Mouse (Mus musculus): ENCODE results near the gene Myd88. TPM values are rescaled to one million over a fixed set of nuclear protein-coding genes. Genes with fewer than 3 reads are reported as not detected.

Gene Myd88
- polyA plus RNA-seq, 1 experiment from 2014 or later: 9.2 TPM

GRCm38 (mm10) chr9:119320446-119320845, 20.8 kb downstream of the Myd88 start:
- WGBS: 88% methylated on average over 7 of the region's 7 CpGs
- H3K27ac ChIP-seq: no peak overlapping the region

GRCm38 (mm10) chr9:119318891-119319290, 22.3 kb downstream of the Myd88 start:
- 91% methylated on average over 1 of the region's 1 CpGs for WGBS
- peaks cover 19% of the 10 kb centered on the region for H3K4me1 ChIP-seq
- H3K27me3 ChIP-seq (ENCODE audit: low read depth, poor library complexity, severe bottlenecking): no peaks in the 10 kb centered on the region

More at GRCm38 (mm10) chr9:119320446-119320845, 20.8 kb downstream of the Myd88 start:
- H3K9me3 ChIP-seq (replicated peaks): no peaks in the 10 kb centered on the region
- H3K36me3 ChIP-seq: peaks cover 6% of the 10 kb centered on the region; the same call in 1 of the 2 replicates
- no peaks in the 10 kb centered on the region for H3K27me3 ChIP-seq (ENCODE audit: low read depth, poor library complexity, severe bottlenecking)
- no peak for DNase-seq (ENCODE audit: low spot score)
- peak overlapping the region; percentile 81; the same call in 1 of the 2 replicates for H3K4me3 ChIP-seq
- H3K4me1 ChIP-seq: peaks cover 19% of the 10 kb centered on the region

GRCm38 (mm10) chr9:119313096-119313495, 28.1 kb downstream of the Myd88 start:
- no peaks in the 10 kb centered on the region for H3K27me3 ChIP-seq (ENCODE audit: low read depth, poor library complexity, severe bottlenecking)
- no peak overlapping the region for H3K27ac ChIP-seq
- H3K36me3 ChIP-seq: 0 out of 2 replicates have a peak, but pooled peaks cover under 1% of the 10 kb centered on the region
- no peak overlapping the region for H3K4me3 ChIP-seq
- DNase-seq (ENCODE audit: low spot score): no peak
- H3K4me1 ChIP-seq: no peaks in the 10 kb centered on the region
- WGBS: 94% methylated on average over 10 of the region's 10 CpGs
- H3K9me3 ChIP-seq (replicated peaks): no peaks in the 10 kb centered on the region

More at GRCm38 (mm10) chr9:119318891-119319290, 22.3 kb downstream of the Myd88 start:
- no peak overlapping the region for H3K27ac ChIP-seq
- H3K36me3 ChIP-seq: peaks cover 6% of the 10 kb centered on the region; the same call in 1 of the 2 replicates
- DNase-seq (ENCODE audit: low spot score): no peak
- H3K9me3 ChIP-seq (replicated peaks): no peaks in the 10 kb centered on the region
- H3K4me3 ChIP-seq: no peak overlapping the region

- no peak overlapping the region for H3K27ac ChIP-seq
- 0 out of 2 replicates have a peak, but pooled peaks cover 2% of the 10 kb centered on the region for H3K36me3 ChIP-seq
- H3K4me3 ChIP-seq: no peak overlapping the region
- no peaks in the 10 kb centered on the region for H3K27me3 ChIP-seq (ENCODE audit: low read depth, poor library complexity, severe bottlenecking)
- WGBS: 91% methylated on average over 1 of the region's 1 CpGs
- DNase-seq (ENCODE audit: low spot score): no peak
- H3K4me1 ChIP-seq: no peaks in the 10 kb centered on the region
- no peaks in the 10 kb centered on the region for H3K9me3 ChIP-seq (replicated peaks)
Measured at GRCm38 (mm10) chr9:119309067-119309466, 32.1 kb downstream of the Myd88 start.

GRCm38 (mm10) chr9:119305863-119306262, 35.3 kb downstream of the Myd88 start:
- Histone ChIP-seq H3K4me3 (no peak overlapping the region), H3K4me1 (no peaks in the 10 kb centered on the region), H3K27me3 (ENCODE audit: low read depth, poor library complexity, severe bottlenecking) (no peaks in the 10 kb centered on the region), H3K27ac (no peak overlapping the region), H3K9me3 (replicated peaks) (no peaks in the 10 kb centered on the region), H3K36me3 (peaks cover 23% of the 10 kb centered on the region)
- 96% methylated on average over 7 of the region's 7 CpGs for WGBS
- no peak for DNase-seq (ENCODE audit: low spot score)

- WGBS: 86% methylated on average over 3 of the region's 3 CpGs
- H3K27ac ChIP-seq: no peak overlapping the region
- DNase-seq (ENCODE audit: low spot score): no peak
- no peaks in the 10 kb centered on the region for H3K4me1 ChIP-seq
- no peaks in the 10 kb centered on the region for H3K27me3 ChIP-seq (ENCODE audit: low read depth, poor library complexity, severe bottlenecking)
- H3K9me3 ChIP-seq (replicated peaks): no peaks in the 10 kb centered on the region
- H3K4me3 ChIP-seq: no peak overlapping the region
- H3K36me3 ChIP-seq: peaks cover 21% of the 10 kb centered on the region
Measured at GRCm38 (mm10) chr9:119298563-119298962, 42.6 kb downstream of the Myd88 start.

GRCm38 (mm10) chr9:119297696-119298095, 43.5 kb downstream of the Myd88 start:
- DNase-seq (ENCODE audit: low spot score): no peak
- H3K4me3 ChIP-seq: no peak overlapping the region
- WGBS: 95% methylated on average over 6 of the region's 6 CpGs

GRCm38 (mm10) chr9:119290791-119291190, 50.4 kb downstream of the Myd88 start:
- H3K27me3 ChIP-seq (ENCODE audit: low read depth, poor library complexity, severe bottlenecking): no peaks in the 10 kb centered on the region
- H3K4me1 ChIP-seq: no peaks in the 10 kb centered on the region
- H3K36me3 ChIP-seq: peaks cover 21% of the 10 kb centered on the region
- no peaks in the 10 kb centered on the region for H3K9me3 ChIP-seq (replicated peaks)
- DNase-seq (ENCODE audit: low spot score): no peak
- no peak overlapping the region for H3K4me3 ChIP-seq
- no peak overlapping the region for H3K27ac ChIP-seq
- WGBS: 97% methylated on average over 3 of the region's 3 CpGs

More at GRCm38 (mm10) chr9:119297696-119298095, 43.5 kb downstream of the Myd88 start:
- Histone ChIP-seq H3K27ac (no peak overlapping the region), H3K36me3 (peaks cover 23% of the 10 kb centered on the region), H3K4me1 (no peaks in the 10 kb centered on the region), H3K27me3 (ENCODE audit: low read depth, poor library complexity, severe bottlenecking) (no peaks in the 10 kb centered on the region), H3K9me3 (replicated peaks) (no peaks in the 10 kb centered on the region)

Other genes with a start within 250 kb of the Myd88 start
- 11.2 and 14.3 TPM in 2 replicates for gene Plcd1, start 247.9 kb downstream of the Myd88 start, polyA plus RNA-seq (2016; fragmentation: Nextera tagmentation; extraction: Ambion mirVana)
- 0.63 and 1.0 TPM in 2 replicates for gene Dlec1, start 238.9 kb downstream of the Myd88 start, polyA plus RNA-seq (2016; fragmentation: Nextera tagmentation; extraction: Ambion mirVana)
- gene Acaa1b, start 184.3 kb downstream of the Myd88 start, polyA plus RNA-seq (2016; fragmentation: Nextera tagmentation; extraction: Ambion mirVana): 1.1 TPM in 2 replicates
- gene Gm47289, start 182.2 kb downstream of the Myd88 start, polyA plus RNA-seq (2016; fragmentation: Nextera tagmentation; extraction: Ambion mirVana): not detected in 2 replicates
- gene Slc22a13, start 132.3 kb downstream of the Myd88 start, polyA plus RNA-seq (2016; fragmentation: Nextera tagmentation; extraction: Ambion mirVana): not detected in 2 replicates
- 11.9 and 12.1 TPM in 2 replicates for gene Oxsr1, start 19.0 kb downstream of the Myd88 start, polyA plus RNA-seq (2016; fragmentation: Nextera tagmentation; extraction: Ambion mirVana)
- 71.6 and 78.2 TPM in 2 replicates for gene Acaa1a, start 1.7 kb downstream of the Myd88 start, polyA plus RNA-seq (2016; fragmentation: Nextera tagmentation; extraction: Ambion mirVana)
- 11.4 and 12.8 TPM in 2 replicates for gene Xylb, start 16.0 kb upstream of the Myd88 start, polyA plus RNA-seq (2016; fragmentation: Nextera tagmentation; extraction: Ambion mirVana)
- not detected in 2 replicates for gene Slc22a14, start 24.1 kb upstream of the Myd88 start, polyA plus RNA-seq (2016; fragmentation: Nextera tagmentation; extraction: Ambion mirVana)
- 74.7 and 92.6 TPM in 2 replicates for gene Acvr2b, start 60.7 kb upstream of the Myd88 start, polyA plus RNA-seq (2016; fragmentation: Nextera tagmentation; extraction: Ambion mirVana)
- gene Exog, start 103.5 kb upstream of the Myd88 start, polyA plus RNA-seq (2016; fragmentation: Nextera tagmentation; extraction: Ambion mirVana): 39.7 and 44.6 TPM in 2 replicates
- gene Scn5a, start 237.6 kb upstream of the Myd88 start, polyA plus RNA-seq (2016; fragmentation: Nextera tagmentation; extraction: Ambion mirVana): 0.10 and 0.13 TPM in 2 replicates

All from limb, embryonic 10.5 days (tissue).